Mouse (Mus musculus) retina, adult 2 months (tissue): ENCODE results near the gene Gm20741.

Experiments
- DNase-seq: peaks from one replicate; pipeline ENCODE4 v3.0.0-alpha.2; 2012; ENCODE audit warnings: low read depth, low spot score

Gm20741 gene

GRCm38 (mm10) chr16:88811827-88812226 lies at the start of gene Gm20741:
Gene Gm20741 (minus strand): TSS chr16:88812220.
- no peak for DNase-seq

GRCm38 (mm10) chr16:88851450-88851849 lies 39.4 kb upstream of the Gm20741 start:
- DNase-seq = no peak

GRCm38 (mm10) chr16:88848558-88848957 lies 36.5 kb upstream of the Gm20741 start:
- no peak for DNase-seq

- no peak for DNase-seq
Observed at GRCm38 (mm10) chr16:88847363-88847762, 35.3 kb upstream of the Gm20741 start.

GRCm38 (mm10) chr16:88826978-88827377 lies 15.0 kb upstream of the Gm20741 start:
- no peak for DNase-seq

GRCm38 (mm10) chr16:88826095-88826652 lies 14.2 kb upstream of the Gm20741 start, which contains the start of gene Krtap14:
Gene Krtap14 (minus strand): TSS chr16:88826145.
- DNase-seq = no peak

GRCm38 (mm10) chr16:88823736-88824135 lies 11.7 kb upstream of the Gm20741 start:
- DNase-seq = peak; percentile 13

- DNase-seq = no peak
Observed at GRCm38 (mm10) chr16:88820066-88820465, 8.0 kb upstream of the Gm20741 start, which contains the start of gene Krtap15. Gene Krtap15 (plus strand): TSS chr16:88820215.

GRCm38 (mm10) chr16:88786786-88787185 lies 25.2 kb downstream of the Gm20741 start:
- DNase-seq = no peak

- no peak for DNase-seq
Observed at GRCm38 (mm10) chr16:88777596-88777995, 34.4 kb downstream of the Gm20741 start, which contains the start of gene Gm5965. Gene Gm5965 (plus strand): TSS chr16:88777896.

- DNase-seq = no peak
Observed at GRCm38 (mm10) chr16:88774106-88774505, 37.9 kb downstream of the Gm20741 start, which contains the start of gene 2310057N15Rik. Gene 2310057N15Rik (minus strand): TSS chr16:88774206.
